Mouse (Mus musculus) heart, postnatal 0 days (tissue): Measurements from ENCODE around the gene 6030408B16Rik. TPM values are rescaled to one million over a fixed set of nuclear protein-coding genes. Genes with fewer than 3 reads are reported as not detected.

ENCODE experiments used
- ATAC-seq: fragments of 200-750 bp; cut with Nextera tagmentation; 2 replicates; pipeline ENCODE4 v1.8.0; 2017; ENCODE audit warnings: low read depth, moderate number of reproducible peaks, moderate library complexity; ENCODE audit not compliant: insufficient read depth
- DNase-seq: peaks from one replicate; pipeline ENCODE4 v3.0.0-alpha.2; 2016; ENCODE audit warnings: low spot score
- H3K27ac ChIP-seq: fragments of 300-500 bp; sonication (generic); 2 replicates; pipeline ENCODE4 v1.5.1; 2014; ENCODE audit warnings: low read depth, mild to moderate bottlenecking
- H3K27me3 ChIP-seq: fragments of 300-500 bp; sonication (generic); 2 replicates; pipeline ENCODE4 v1.6.1; 2014; ENCODE audit warnings: low read length, mixed read lengths; ENCODE audit not compliant: control insufficient read depth, insufficient read depth
- H3K36me3 ChIP-seq: fragments of 300-500 bp; sonication (generic); replicated peaks from 2 replicates; pipeline ENCODE4 v1.6.1; 2014; ENCODE audit warnings: low read length, mixed read lengths; ENCODE audit not compliant: control insufficient read depth, insufficient read depth
- H3K4me1 ChIP-seq: fragments of 300-500 bp; sonication (generic); 2 replicates; pipeline ENCODE4 v1.6.1; 2014; ENCODE audit warnings: antibody characterized with exemption; ENCODE audit not compliant: control insufficient read depth, insufficient read depth
- H3K4me2 ChIP-seq: fragments of 300-500 bp; sonication (generic); 2 replicates; pipeline ENCODE4 v1.6.1; 2014; ENCODE audit warnings: low read depth, mild to moderate bottlenecking, low read length, moderate library complexity
- H3K4me3 ChIP-seq: fragments of 300-500 bp; sonication (generic); 2 replicates; pipeline ENCODE4 v1.5.1; 2014; ENCODE audit warnings: low read depth, low read length
- H3K9ac ChIP-seq: fragments of 300-500 bp; sonication (generic); replicated peaks from 2 replicates; pipeline ENCODE4 v1.6.1; 2014; ENCODE audit warnings: low read depth, low read length, mixed read lengths
- H3K9me3 ChIP-seq: fragments of 300-500 bp; sonication (generic); replicated peaks from 2 replicates; pipeline ENCODE4 v1.6.1; 2016; ENCODE audit warnings: low read length; ENCODE audit not compliant: control insufficient read depth
- CTCF ChIP-seq: IDR thresholded peaks from 2 replicates; pipeline ENCODE4 v1.5.1; 2016; ENCODE audit warnings: antibody characterized with exemption, control low read depth, low read depth
- EP300 ChIP-seq: IDR thresholded peaks from 2 replicates; pipeline ENCODE4 v1.6.1; 2016; ENCODE audit warnings: antibody characterized with exemption, low read depth
- WGBS: fragments of 180-500 bp; shearing (Covaris S2); extraction: QIAGEN DNeasy Blood & Tissue Kit; methylation state at CpG from one replicate; pipeline ENCODE4 v1.1.7; 2014; 5-methylcytosine and 5-hydroxymethylcytosine counted together
- polyA plus RNA-seq: library from polyadenylated mRNA; unstranded; fragments of >200 nt; fragmentation: Nextera tagmentation; extraction: Ambion mirVana; gene quantifications from 2 replicates; pipeline ENCODE4 v1.2.1, GENCODE M21; 2015
- total RNA-seq: library from RNA; depleted of rRNA; stranded (reverse); fragments of >200 nt; gene quantifications from 2 replicates; pipeline ENCODE4 v1.2.3, GENCODE M21; 2014; ENCODE audit warnings: low replicate concordance

6030408B16Rik gene
- total and polyA plus RNA-seq, 2 experiments from 2014 or later: 8.1 to 8.4 TPM

- no peak for DNase-seq
- H3K4me2 ChIP-seq: no peak overlapping the region
- WGBS: 67% methylated on average over 9 of the region's 9 CpGs
- no peak overlapping the region for H3K9ac ChIP-seq
- H3K4me3 ChIP-seq: no peak overlapping the region
- no peaks in the 10 kb centered on the region for H3K27me3 ChIP-seq
- H3K36me3 ChIP-seq: no peaks in the 10 kb centered on the region
- no peak for TF ChIP-seq CTCF
- TF ChIP-seq EP300: no peak
- no peaks in the 10 kb centered on the region for H3K9me3 ChIP-seq
- no peak for ATAC-seq
- H3K4me1 ChIP-seq: peaks cover 45% of the 10 kb centered on the region
- H3K27ac ChIP-seq: no peak overlapping the region
Measured at GRCm38 (mm10) chr15:101250220-101250800, 42.7 kb upstream of the 6030408B16Rik start.

- no peak for ATAC-seq
- no peak for DNase-seq
- WGBS: 88% methylated on average over 5 of the region's 5 CpGs
- H3K4me3 ChIP-seq: no peak overlapping the region
- H3K27ac ChIP-seq: no peak overlapping the region
- no peaks in the 10 kb centered on the region for H3K9me3 ChIP-seq
- H3K27me3 ChIP-seq: no peaks in the 10 kb centered on the region
- TF ChIP-seq CTCF (no peak), EP300 (no peak)
- no peak overlapping the region for H3K4me2 ChIP-seq
- H3K36me3 ChIP-seq: no peaks in the 10 kb centered on the region
- peaks cover 49% of the 10 kb centered on the region for H3K4me1 ChIP-seq
- H3K9ac ChIP-seq: no peak overlapping the region
Measured at GRCm38 (mm10) chr15:101251930-101252329, 41.1 kb upstream of the 6030408B16Rik start.

- Histone ChIP-seq H3K9me3 (no peaks in the 10 kb centered on the region), H3K27me3 (no peaks in the 10 kb centered on the region), H3K4me1 (peaks cover 45% of the 10 kb centered on the region), H3K4me3 (no peak overlapping the region), H3K36me3 (no peaks in the 10 kb centered on the region), H3K9ac (no peak overlapping the region), H3K4me2 (no peak overlapping the region), H3K27ac (no peak overlapping the region)
- 78% methylated on average over 6 of the region's 6 CpGs for WGBS
- no peak for TF ChIP-seq CTCF
- no peak for TF ChIP-seq EP300
- no peak for DNase-seq
- no peak for ATAC-seq
Measured at GRCm38 (mm10) chr15:101252614-101253013, 40.4 kb upstream of the 6030408B16Rik start.

GRCm38 (mm10) chr15:101253563-101253885, 39.5 kb upstream of the 6030408B16Rik start:
- Histone ChIP-seq H3K4me2 (peak overlapping the region; percentile 89), H3K9ac (no peak overlapping the region), H3K4me1 (peaks cover 36% of the 10 kb centered on the region), H3K36me3 (no peaks in the 10 kb centered on the region), H3K27me3 (no peaks in the 10 kb centered on the region), H3K4me3 (peak overlapping the region; percentile 62), H3K9me3 (no peaks in the 10 kb centered on the region), H3K27ac (peak overlapping the region; percentile 70; the same call in 1 of the 2 replicates)
- no peak for ATAC-seq
- 27% methylated on average over 3 of the region's 3 CpGs for WGBS
- TF ChIP-seq EP300: no peak
- TF ChIP-seq CTCF: no peak
- DNase-seq: no peak

- no peaks in the 10 kb centered on the region for H3K9me3 ChIP-seq
- no peaks in the 10 kb centered on the region for H3K27me3 ChIP-seq
- ATAC-seq (peak; percentile 80), DNase-seq (peak; percentile 87)
- H3K4me2 ChIP-seq: peak within 1 kb of the TSS; percentile 89
- peak within 1 kb of the TSS; percentile 70 for H3K27ac ChIP-seq
- no peaks in the 10 kb centered on the region for H3K36me3 ChIP-seq
- TF ChIP-seq CTCF (no peak), EP300 (peak; percentile 64)
- 1% methylated on average over 79 of the region's 82 CpGs for WGBS
- peak within 1 kb of the TSS; percentile 79 for H3K9ac ChIP-seq
- H3K4me1 ChIP-seq: peaks cover 30% of the 10 kb centered on the region
- H3K4me3 ChIP-seq: peak within 1 kb of the TSS; percentile 62
Measured at GRCm38 (mm10) chr15:101253886-101254795, 38.9 kb upstream of the 6030408B16Rik start, which contains the start of gene Nr4a1. Gene Nr4a1, plus strand, starts transcription at chr15:101254269.
